Mouse (Mus musculus) B cell, adult 2 months (primary cell): ENCODE measurements around the gene Zfp428.

ENCODE experiments used
- DNase-seq, 2 experiments: peaks; one replicate each; pipeline ENCODE4 v3.0.0; 2022

Zfp428 gene

DNA sequence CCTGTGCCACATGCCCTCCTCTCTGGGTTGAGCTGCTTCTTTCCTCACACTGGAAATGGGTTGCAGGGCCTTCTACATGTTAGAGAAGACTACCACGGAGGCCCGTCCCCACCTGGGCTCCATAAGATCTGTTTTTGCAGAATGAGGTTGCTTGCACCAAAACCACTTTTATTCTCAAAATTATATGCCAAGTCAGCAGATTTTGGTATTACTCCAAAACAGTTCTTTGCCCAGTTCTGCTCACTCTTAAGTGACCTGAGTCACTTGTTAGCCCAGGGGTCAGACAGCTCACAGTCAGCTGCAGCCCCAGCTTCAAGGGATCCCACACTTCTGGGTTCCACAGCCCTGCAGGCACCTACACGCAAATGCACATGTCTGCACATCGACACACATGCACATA is 54.6 kb downstream of the Zfp428 start:
- DNase-seq = no peak

DNA sequence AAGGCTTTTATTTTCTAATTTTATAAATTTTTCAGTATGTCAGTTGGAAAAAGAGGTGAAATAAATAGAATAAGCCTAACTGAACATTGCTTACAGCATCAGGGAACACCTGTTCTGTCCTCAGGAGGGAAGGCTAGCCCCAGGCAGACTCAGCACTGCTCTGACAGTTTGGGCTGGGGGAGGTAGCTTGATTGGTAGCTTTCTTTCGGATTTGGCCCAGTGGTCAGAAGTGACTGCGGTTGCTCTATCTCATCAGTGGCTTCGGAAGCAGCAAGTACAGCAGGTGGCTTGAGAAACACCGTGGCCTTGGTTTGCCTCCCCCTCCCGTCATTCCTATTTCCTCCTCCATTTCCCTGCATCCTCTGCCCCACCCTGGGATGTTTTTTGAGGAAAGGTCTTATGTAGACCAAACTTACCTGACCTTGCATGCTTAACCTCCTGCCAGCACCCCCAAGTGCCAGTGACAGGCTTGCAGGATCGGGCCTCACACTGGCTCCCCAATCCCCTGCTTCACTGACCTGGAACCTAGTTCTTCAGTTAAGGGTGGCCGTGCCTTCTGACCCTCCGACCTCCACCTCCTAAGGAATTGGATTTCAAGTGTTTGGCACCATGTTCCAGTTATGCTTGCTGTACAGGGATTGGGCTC is 56.5 kb downstream of the Zfp428 start:
- DNase-seq = peak in 1 of 2 experiments; percentile 21

DNA sequence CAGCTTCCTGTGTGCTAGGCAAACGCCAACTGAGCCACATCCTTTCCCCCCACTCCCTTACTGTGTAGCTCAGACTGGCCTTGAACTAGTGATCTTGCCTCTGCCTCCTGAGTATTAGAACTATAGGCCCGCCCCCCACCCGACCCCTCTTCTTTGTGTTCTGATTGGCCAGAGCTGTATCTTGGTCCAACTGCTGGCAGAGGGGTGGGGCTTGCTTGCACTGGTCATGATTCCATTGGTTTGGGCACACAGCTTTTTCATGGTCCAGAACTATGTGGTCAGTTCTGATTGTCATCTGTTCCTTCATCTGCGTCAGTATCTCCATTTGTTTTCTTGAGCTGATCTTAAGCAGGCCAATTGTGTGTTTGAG is 57.0 kb downstream of the Zfp428 start:
- DNase-seq = no peak

DNA sequence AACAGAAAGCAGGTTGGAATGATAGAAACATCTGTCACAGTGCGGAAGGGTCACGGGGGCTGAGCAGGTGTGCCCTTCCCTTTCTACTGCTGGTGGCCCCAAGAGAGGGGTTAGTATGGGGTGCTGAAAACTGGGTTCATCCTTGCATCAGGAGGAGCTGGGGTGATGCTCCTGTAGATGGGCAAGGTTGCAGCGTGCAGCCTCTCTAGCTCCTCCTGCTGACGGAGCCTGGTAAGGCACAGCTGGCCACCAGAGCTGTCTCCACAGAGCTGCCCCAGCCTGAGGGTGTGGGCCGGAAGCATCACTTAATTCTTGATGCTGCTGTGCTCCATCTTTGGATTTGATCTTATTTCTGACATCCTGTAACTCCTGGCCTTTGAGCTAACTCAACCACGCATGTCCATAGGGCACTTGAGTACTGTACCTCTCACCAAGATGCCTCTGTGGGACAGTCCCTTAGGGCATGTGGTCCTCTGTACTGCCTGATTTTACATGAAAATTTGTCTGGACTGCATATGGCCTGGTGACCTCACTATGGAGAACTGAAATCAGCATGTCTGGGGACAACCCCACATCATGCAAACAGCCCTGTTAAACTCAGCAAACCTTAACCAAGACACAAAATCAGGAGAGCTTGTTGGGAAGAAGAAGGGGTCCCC is 57.9 kb downstream of the Zfp428 start:
- peak; percentile 92 to 93 for DNase-seq
